Mouse (Mus musculus) left cerebral cortex, adult 18-20 months (tissue): Measurements from ENCODE around the gene Tom1. TPM values are rescaled to one million over a fixed set of nuclear protein-coding genes. Genes with fewer than 3 reads are reported as not detected.

ENCODE experiments used
- DNase-seq, 2 experiments: peaks; one replicate each; pipeline ENCODE4 v3.0.0; 2021 to 2022; ENCODE audit warnings: low spot score in 2 of 2, mixed read lengths in 1 of 2
- total RNA-seq, 2 experiments: library from RNA; stranded (reverse); gene quantifications; 2 replicates each; pipeline ENCODE4 v1.2.3; 2021

The Tom1 gene
- total RNA-seq, 2 experiments from 2014 or later = 39.8 to 46.3 TPM

GRCm38 (mm10) chr8:75087127-75087526 lies 53.6 kb downstream of the Tom1 start:
- no peak for DNase-seq

GRCm38 (mm10) chr8:75088989-75089881 lies 55.7 kb downstream of the Tom1 start:
- peak; percentile 58 to 70 for DNase-seq

GRCm38 (mm10) chr8:75090781-75091365 lies 57.4 kb downstream of the Tom1 start:
- no peak for DNase-seq

GRCm38 (mm10) chr8:75093399-75094156 lies 60.1 kb downstream of the Tom1 start, which contains the start of gene Hmox1:
Hmox1 (plus strand) TSS chr8:75093621.
- DNase-seq = peak; percentile 82 to 91

DNA sequence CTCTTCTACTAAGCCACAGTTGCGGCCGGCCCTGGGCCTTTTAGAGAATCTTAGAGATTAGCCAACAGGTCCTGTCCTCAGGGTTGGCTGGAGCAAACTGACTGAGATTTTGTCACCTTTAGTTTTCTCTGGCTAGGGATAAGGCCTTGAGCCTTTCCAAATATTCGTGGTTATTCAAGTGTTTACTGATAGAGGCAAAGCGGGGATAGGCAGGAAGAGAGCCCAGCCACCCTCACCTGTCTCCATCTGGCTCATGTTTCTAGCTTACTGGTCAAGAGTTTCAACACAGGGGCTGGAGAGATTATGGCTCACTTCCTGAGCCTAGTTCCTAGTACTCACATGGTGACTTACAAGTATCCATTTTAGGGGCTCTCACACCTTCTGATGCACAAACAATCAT lies 69.5 kb downstream of the Tom1 start:
- no peak for DNase-seq

DNA sequence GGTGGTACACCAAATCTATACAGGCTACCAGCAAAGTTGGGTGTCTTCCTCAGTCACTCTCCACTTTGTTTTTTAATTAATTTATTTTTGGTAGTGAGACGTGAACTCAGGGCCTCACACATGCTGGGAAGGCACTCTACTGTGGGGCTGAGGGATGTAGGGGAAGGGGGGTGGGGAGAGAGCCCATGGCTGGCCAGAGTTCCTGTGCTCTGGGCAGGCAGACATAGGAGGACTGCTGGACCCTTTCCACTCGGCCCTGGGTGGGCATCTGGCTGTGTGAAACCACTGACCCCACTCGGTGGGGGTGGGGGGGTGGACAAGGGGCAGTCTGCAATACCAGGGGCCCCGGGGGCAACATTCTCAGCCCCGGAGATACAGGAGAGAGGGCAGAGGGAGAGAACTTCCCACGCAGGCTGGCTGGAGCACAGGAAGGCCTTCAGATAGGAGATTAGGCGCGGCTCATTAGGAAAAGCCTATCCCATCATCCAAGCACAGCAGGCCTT lies 69.9 kb downstream of the Tom1 start:
- no peak for DNase-seq

GRCm38 (mm10) chr8:75108527-75109235 lies 75.2 kb downstream of the Tom1 start:
- DNase-seq = peak; percentile 82

- DNase-seq = peak; percentile 98 to 99
These were observed 75.9 kb downstream of the Tom1 start, which contains the start of gene Mcm5 for GRCm38 (mm10) chr8:75109236-75109967. Mcm5 (plus strand) TSS chr8:75109569.

GRCm38 (mm10) chr8:75110093-75110492 lies 76.6 kb downstream of the Tom1 start:
- no peak for DNase-seq

- DNase-seq = no peak
These were observed 85.0 kb downstream of the Tom1 start for GRCm38 (mm10) chr8:75118505-75118904.

GRCm38 (mm10) chr8:75119287-75119686 lies 85.8 kb downstream of the Tom1 start:
- no peak for DNase-seq

Other genes with a start within 250 kb of the Tom1 start
- under 1 TPM in 1 of 2 experiments, not detected in 1; 0.37 TPM for gene Isx, start 160.5 kb upstream of the Tom1 start, total RNA-seq
- 10 to 100 TPM; 23.2 to 26.1 TPM for gene Hmgxb4, start 40.3 kb upstream of the Tom1 start, total RNA-seq
- 1 to 10 TPM; 4.3 to 5.1 TPM for gene Hmox1, start 59.9 kb downstream of the Tom1 start, total RNA-seq
- gene Mcm5, start 75.9 kb downstream of the Tom1 start, total RNA-seq = 1 to 10 TPM; 8.3 to 8.5 TPM
- gene Rasd2, start 180.2 kb downstream of the Tom1 start, total RNA-seq = 100 to 1,000 TPM; 109 to 128 TPM